Mouse (Mus musculus): ENCODE data around the gene Ticam1. TPM values are rescaled to one million over a fixed set of nuclear protein-coding genes. Genes with fewer than 3 reads are reported as not detected.
A peak's percentile ranks its signal among the peaks of the same experiment; 100 is the strongest.

Gene Ticam1
- polyA plus RNA-seq, 1 experiment: 96.6 TPM

DNA sequence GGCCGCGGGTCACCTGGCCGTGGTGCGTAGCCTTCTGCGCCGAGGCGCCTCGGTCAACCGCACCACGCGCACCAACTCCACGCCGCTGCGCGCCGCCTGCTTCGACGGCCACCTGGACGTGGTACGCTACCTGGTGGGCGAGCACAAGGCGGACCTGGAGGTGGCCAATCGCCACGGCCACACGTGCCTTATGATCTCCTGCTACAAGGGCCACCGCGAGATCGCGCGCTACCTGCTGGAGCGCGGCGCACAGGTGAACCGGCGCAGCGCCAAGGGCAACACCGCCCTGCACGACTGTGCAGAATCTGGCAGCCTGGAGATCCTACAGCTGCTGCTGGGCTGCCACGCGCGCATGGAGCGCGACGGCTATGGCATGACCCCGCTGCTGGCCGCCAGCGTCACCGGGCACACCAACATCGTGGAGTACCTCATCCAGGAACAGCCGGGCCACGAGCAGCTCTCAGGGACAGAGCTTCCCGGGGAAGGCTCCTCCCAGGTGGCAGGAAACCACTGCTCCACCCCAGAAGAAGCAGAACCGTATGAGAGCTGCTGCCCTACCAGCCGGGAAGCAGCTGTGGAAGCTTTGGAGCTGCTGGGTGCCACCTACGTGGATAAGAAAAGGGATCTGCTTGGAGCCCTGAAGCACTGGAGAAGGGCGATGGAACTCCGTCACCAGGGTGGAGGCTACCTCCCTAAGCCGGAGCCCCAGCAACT lies 19.2 kb downstream of the Ticam1 start:
- peak overlapping the region; percentile 14 for H3K27ac ChIP-seq (ENCODE audit: insufficient read depth, low read depth, low read length)
- TF ChIP-seq CTCF (IDR thresholded peaks at IDR 0.05; ENCODE audit: extremely low read depth, insufficient read length, insufficient replicate concordance, low read depth, low read length) (no peak), POLR2A (IDR thresholded peaks at IDR 0.05; ENCODE audit: low read depth, low read length) (no peak)
- WGBS: 4% methylated on average over 58 of the region's 58 CpGs
- no peaks in the 10 kb centered on the region for H3K27me3 ChIP-seq (ENCODE audit: control insufficient read depth, insufficient read depth, low read length)
- peaks cover 17% of the 10 kb centered on the region for H3K4me1 ChIP-seq (ENCODE audit: control insufficient read depth, insufficient read depth, insufficient read length, low read length)
- H3K4me3 ChIP-seq (ENCODE audit: low read depth, low read length): peak overlapping the region; percentile 66
- H3K36me3 ChIP-seq (ENCODE audit: control insufficient read depth, insufficient read depth, low read length): peaks cover 32% of the 10 kb centered on the region

DNA sequence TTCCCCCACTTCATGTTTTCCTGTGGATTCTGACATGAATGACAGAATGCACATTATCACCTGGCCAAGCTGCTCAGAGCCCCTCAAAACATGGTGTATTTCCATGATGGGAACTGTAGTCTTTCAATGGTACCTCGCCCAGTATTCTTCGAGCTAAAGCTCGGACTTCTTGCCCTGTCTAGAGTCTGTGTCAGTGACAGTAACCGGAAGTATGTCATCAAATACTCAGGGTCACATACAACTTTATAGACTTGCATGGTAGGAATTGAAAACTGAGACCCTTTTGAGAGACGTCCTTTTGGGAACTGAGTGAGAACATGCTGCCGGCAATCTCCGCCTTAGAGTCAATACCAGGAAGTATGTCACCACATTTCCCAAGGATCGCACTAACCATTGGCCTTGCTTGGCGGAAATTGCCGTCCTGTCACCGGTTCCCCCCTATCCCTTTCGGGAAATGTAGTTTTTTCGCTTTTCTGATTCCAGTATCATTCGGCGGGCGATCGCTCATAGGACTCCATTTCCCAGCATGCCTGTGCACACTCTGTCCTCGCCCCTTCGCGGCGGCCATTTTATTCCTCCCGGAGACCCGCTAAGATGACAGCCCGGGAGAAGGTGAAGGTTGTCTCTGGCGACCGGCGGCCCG lies 20.2 kb downstream of the Ticam1 start, which contains the start of gene Fem1a:
TSS of gene Fem1a (plus strand) at position 572 of the 643 bp plus-strand sequence.
- no peaks in the 10 kb centered on the region for H3K27me3 ChIP-seq (ENCODE audit: control insufficient read depth, insufficient read depth, low read length)
- peaks cover 26% of the 10 kb centered on the region for H3K36me3 ChIP-seq (ENCODE audit: control insufficient read depth, insufficient read depth, low read length)
- H3K4me1 ChIP-seq (ENCODE audit: control insufficient read depth, insufficient read depth, insufficient read length, low read length): peaks cover 17% of the 10 kb centered on the region
- H3K27ac ChIP-seq (ENCODE audit: insufficient read depth, low read depth, low read length): peak within 1 kb of the TSS; percentile 93
- peak within 1 kb of the TSS; percentile 66 for H3K4me3 ChIP-seq (ENCODE audit: low read depth, low read length)
- 1% methylated on average over 28 of the region's 28 CpGs for WGBS
- no peak for TF ChIP-seq CTCF (IDR thresholded peaks at IDR 0.05; ENCODE audit: extremely low read depth, insufficient read length, insufficient replicate concordance, low read depth, low read length)
- peak; percentile 53; the same call in 1 of the 2 replicates for TF ChIP-seq POLR2A (IDR thresholded peaks at IDR 0.05; ENCODE audit: low read depth, low read length)

DNA sequence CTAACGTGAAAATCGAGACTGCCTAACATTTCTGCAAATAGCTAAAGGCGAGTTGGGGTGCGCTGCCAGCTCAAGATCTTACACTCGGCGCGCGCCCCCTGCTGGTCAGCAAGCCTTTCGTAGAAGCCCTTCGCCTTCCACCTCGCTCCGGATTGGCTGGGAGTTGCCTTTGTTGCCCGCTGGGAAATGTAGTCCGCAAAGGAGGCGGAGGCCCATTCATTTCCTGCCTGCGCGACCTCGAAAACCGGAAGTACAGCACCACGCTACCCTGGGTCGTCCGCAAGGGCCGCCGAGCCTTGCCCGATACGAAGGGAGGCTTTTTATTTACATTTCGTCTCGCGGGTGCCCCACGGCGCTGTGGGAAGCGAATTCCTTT lies 20.7 kb downstream of the Ticam1 start:
- Histone ChIP-seq H3K36me3 (ENCODE audit: control insufficient read depth, insufficient read depth, low read length) (peaks cover 21% of the 10 kb centered on the region), H3K4me1 (ENCODE audit: control insufficient read depth, insufficient read depth, insufficient read length, low read length) (peaks cover 19% of the 10 kb centered on the region), H3K27me3 (ENCODE audit: control insufficient read depth, insufficient read depth, low read length) (no peaks in the 10 kb centered on the region), H3K27ac (ENCODE audit: insufficient read depth, low read depth, low read length) (peak overlapping the region; percentile 93), H3K4me3 (ENCODE audit: low read depth, low read length) (peak overlapping the region; percentile 62)
- peak; percentile 95 for TF ChIP-seq CTCF (IDR thresholded peaks at IDR 0.05; ENCODE audit: extremely low read depth, insufficient read length, insufficient replicate concordance, low read depth, low read length)
- peak; percentile 30; the same call in 1 of the 2 replicates for TF ChIP-seq POLR2A (IDR thresholded peaks at IDR 0.05; ENCODE audit: low read depth, low read length)
- WGBS: under 1% methylated on average over 32 of the region's 32 CpGs

DNA sequence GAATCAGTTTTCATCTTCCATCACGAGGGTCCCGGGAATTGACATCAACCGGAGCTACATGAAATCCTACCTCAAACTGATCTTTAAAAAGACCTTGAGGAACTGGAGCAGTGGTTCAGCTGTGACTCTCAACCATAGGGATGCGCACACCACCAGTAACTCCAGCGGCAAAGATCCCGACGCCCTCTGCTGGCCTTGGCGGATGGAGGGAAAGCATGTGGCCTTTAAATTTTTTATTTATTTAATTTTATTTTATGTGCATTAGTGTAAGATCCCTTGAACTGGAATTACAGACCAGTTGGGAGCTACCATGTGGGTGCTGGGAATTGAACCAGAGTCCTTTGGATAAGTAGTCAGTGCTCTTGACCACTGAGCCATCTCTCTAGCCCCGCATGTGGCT lies 21.2 kb downstream of the Ticam1 start:
- H3K27ac ChIP-seq (ENCODE audit: insufficient read depth, low read depth, low read length): no peak overlapping the region
- no peak for TF ChIP-seq CTCF (IDR thresholded peaks at IDR 0.05; ENCODE audit: extremely low read depth, insufficient read length, insufficient replicate concordance, low read depth, low read length)
- TF ChIP-seq POLR2A (IDR thresholded peaks at IDR 0.05; ENCODE audit: low read depth, low read length): no peak

DNA sequence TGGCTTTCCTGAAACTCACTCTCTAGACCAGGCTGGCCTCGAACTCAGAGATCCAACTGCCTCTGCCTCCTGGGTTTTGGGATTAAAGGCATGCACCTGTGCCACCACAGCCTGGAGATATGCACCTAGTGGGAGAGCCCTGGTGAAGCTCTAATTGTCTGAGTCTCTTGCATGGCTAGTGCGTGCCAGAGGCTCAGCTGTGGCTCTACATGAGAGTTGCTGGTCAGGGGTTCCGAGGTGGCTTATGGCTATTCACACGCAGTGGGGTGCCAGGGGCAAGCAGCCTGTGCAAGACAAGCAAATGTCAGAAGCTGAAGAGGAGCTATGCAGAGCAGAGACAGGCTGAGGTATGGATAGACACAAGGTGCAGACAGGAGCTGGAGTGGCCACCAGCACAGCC lies 21.9 kb downstream of the Ticam1 start:
- Histone ChIP-seq H3K27ac (ENCODE audit: insufficient read depth, low read depth, low read length) (no peak overlapping the region), H3K36me3 (ENCODE audit: control insufficient read depth, insufficient read depth, low read length) (peaks cover 10% of the 10 kb centered on the region), H3K4me3 (ENCODE audit: low read depth, low read length) (no peak overlapping the region), H3K27me3 (ENCODE audit: control insufficient read depth, insufficient read depth, low read length) (no peaks in the 10 kb centered on the region), H3K4me1 (ENCODE audit: control insufficient read depth, insufficient read depth, insufficient read length, low read length) (peaks cover 17% of the 10 kb centered on the region)
- 84% methylated on average over 4 of the region's 4 CpGs for WGBS
- no peak for TF ChIP-seq CTCF (IDR thresholded peaks at IDR 0.05; ENCODE audit: extremely low read depth, insufficient read length, insufficient replicate concordance, low read depth, low read length)
- no peak for TF ChIP-seq POLR2A (IDR thresholded peaks at IDR 0.05; ENCODE audit: low read depth, low read length)

More for the DNA sequence above, 21.2 kb downstream of the Ticam1 start:
- Histone ChIP-seq H3K4me1 (ENCODE audit: control insufficient read depth, insufficient read depth, insufficient read length, low read length) (peaks cover 19% of the 10 kb centered on the region), H3K4me3 (ENCODE audit: low read depth, low read length) (no peak overlapping the region), H3K36me3 (ENCODE audit: control insufficient read depth, insufficient read depth, low read length) (peaks cover 18% of the 10 kb centered on the region), H3K27me3 (ENCODE audit: control insufficient read depth, insufficient read depth, low read length) (no peaks in the 10 kb centered on the region)
- WGBS: 20% methylated on average over 9 of the region's 9 CpGs

DNA sequence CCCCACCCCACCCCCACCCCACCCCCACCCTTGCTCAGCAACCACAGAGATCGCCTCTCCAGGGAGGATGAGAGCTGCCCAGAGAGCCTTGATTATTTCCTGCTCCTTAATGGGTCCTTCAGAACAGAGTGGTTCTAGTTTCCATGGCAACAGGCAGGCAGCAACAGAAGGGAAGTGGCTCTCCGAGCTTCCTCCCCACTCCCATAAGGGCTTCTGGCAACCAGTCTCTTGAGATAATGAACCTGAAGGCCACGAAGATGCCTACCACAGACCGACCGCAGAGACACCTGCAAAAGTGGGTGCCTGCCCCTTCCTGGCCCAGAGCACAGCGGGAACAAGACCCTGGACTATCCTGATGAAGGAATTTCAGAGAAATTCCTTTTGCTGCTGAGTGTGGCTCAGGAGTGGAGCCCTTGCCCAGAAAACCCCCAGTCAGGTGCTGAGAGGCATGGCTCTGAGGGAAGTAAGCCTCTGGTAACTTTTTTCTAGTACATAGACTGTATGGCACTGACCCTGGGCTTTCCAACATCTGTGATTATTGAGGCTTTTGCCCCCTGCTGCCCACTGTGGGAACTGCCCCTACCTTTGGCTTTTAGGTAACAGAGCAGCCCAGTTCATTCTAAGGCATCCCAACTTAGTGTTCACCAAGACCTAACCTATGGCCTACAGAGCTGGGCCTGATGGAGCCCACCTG lies 25.3 kb downstream of the Ticam1 start:
- Histone ChIP-seq H3K27ac (ENCODE audit: insufficient read depth, low read depth, low read length) (no peak overlapping the region), H3K4me3 (ENCODE audit: low read depth, low read length) (no peak overlapping the region), H3K27me3 (ENCODE audit: control insufficient read depth, insufficient read depth, low read length) (no peaks in the 10 kb centered on the region), H3K4me1 (ENCODE audit: control insufficient read depth, insufficient read depth, insufficient read length, low read length) (peaks cover 2% of the 10 kb centered on the region; the same call in 1 of the 2 replicates), H3K36me3 (ENCODE audit: control insufficient read depth, insufficient read depth, low read length) (no peaks in the 10 kb centered on the region)
- TF ChIP-seq POLR2A (IDR thresholded peaks at IDR 0.05; ENCODE audit: low read depth, low read length) (no peak), CTCF (IDR thresholded peaks at IDR 0.05; ENCODE audit: extremely low read depth, insufficient read length, insufficient replicate concordance, low read depth, low read length) (peak; percentile 69; the same call in 1 of the 2 replicates)
- 16% methylated on average over 6 of the region's 6 CpGs for WGBS

DNA sequence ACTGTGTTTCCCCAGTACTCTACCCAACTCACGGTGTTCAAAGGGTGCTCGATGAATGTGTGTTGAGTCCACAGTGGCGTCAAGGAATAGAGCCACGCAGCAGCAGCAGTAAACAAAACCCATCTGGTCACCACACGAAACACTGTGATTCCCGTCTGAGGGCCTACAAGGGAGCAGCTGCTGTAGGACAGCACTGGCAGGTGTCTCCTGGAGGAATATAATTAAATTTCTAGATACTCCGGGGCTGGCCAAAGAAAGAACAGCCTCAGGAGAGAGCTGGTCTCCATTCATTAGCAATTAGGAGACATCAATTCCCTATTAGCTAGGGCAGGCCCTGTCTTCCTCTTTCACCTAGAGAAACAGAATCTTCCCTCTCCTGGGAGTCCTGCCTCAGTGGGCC lies 31.0 kb downstream of the Ticam1 start:
- no peak overlapping the region for H3K4me3 ChIP-seq (ENCODE audit: low read depth, low read length)
- WGBS: 61% methylated on average over 7 of the region's 7 CpGs
- no peaks in the 10 kb centered on the region for H3K4me1 ChIP-seq (ENCODE audit: control insufficient read depth, insufficient read depth, insufficient read length, low read length)
- TF ChIP-seq CTCF (IDR thresholded peaks at IDR 0.05; ENCODE audit: extremely low read depth, insufficient read length, insufficient replicate concordance, low read depth, low read length) (no peak), POLR2A (IDR thresholded peaks at IDR 0.05; ENCODE audit: low read depth, low read length) (no peak)
- H3K36me3 ChIP-seq (ENCODE audit: control insufficient read depth, insufficient read depth, low read length): no peaks in the 10 kb centered on the region
- no peak overlapping the region for H3K27ac ChIP-seq (ENCODE audit: insufficient read depth, low read depth, low read length)
- no peaks in the 10 kb centered on the region for H3K27me3 ChIP-seq (ENCODE audit: control insufficient read depth, insufficient read depth, low read length)

All from small intestine, adult 2 months (tissue).